Mouse (Mus musculus) heart, embryonic 13.5 days (tissue): ENCODE results near the gene Rhot2. TPM values are rescaled to one million over a fixed set of nuclear protein-coding genes. Genes with fewer than 3 reads are reported as not detected.
"Not testable (repeated sequence)": the region's sequence is repeated elsewhere in the genome, so short reads cannot be mapped to it uniquely, and the experiment has no call there.

Experiments
- ATAC-seq: fragments of 200-750 bp; cut with Nextera tagmentation; 2 replicates; pipeline ENCODE4 v1.8.0; 2017; ENCODE audit warnings: moderate TSS enrichment; ENCODE audit not compliant: insufficient number of reproducible peaks, low FRiP score, low TSS enrichment; ENCODE audit errors: extremely low read depth
- H3K27ac ChIP-seq: fragments of 300-500 bp; sonication (generic); replicated peaks from 2 replicates; pipeline ENCODE4 v1.5.1; 2015; ENCODE audit warnings: moderate library complexity, mild to moderate bottlenecking, inconsistent platforms
- H3K27me3 ChIP-seq: fragments of 300-500 bp; sonication (generic); replicated peaks from 2 replicates; pipeline ENCODE4 v1.6.1; 2015; ENCODE audit warnings: mild to moderate bottlenecking, inconsistent platforms
- H3K36me3 ChIP-seq: fragments of 300-500 bp; sonication (generic); 2 replicates; pipeline ENCODE4 v1.6.1; 2015; ENCODE audit warnings: mild to moderate bottlenecking, inconsistent platforms
- H3K4me1 ChIP-seq: fragments of 300-500 bp; sonication (generic); 2 replicates; pipeline ENCODE4 v1.6.1; 2015; ENCODE audit warnings: inconsistent platforms
- H3K4me2 ChIP-seq: fragments of 300-500 bp; sonication (generic); 2 replicates; pipeline ENCODE4 v1.6.1; 2015; ENCODE audit warnings: inconsistent platforms, mild to moderate bottlenecking, moderate library complexity
- H3K4me3 ChIP-seq: fragments of 300-500 bp; sonication (generic); 2 replicates; pipeline ENCODE4 v1.5.1; 2015; ENCODE audit warnings: moderate library complexity, mild to moderate bottlenecking, inconsistent platforms
- H3K9ac ChIP-seq: fragments of 300-500 bp; sonication (generic); 2 replicates; pipeline ENCODE4 v1.6.1; 2015; ENCODE audit warnings: inconsistent platforms, mild to moderate bottlenecking, moderate library complexity
- H3K9me3 ChIP-seq: fragments of 300-500 bp; sonication (generic); 2 replicates; pipeline ENCODE4 v1.6.1; 2016; ENCODE audit warnings: inconsistent platforms
- WGBS: fragments of 180-500 bp; shearing (Covaris S2); methylation state at CpG from one replicate; pipeline ENCODE4 v1.1.7; 2015; ENCODE audit warnings: mixed read lengths; 5-methylcytosine and 5-hydroxymethylcytosine counted together
- polyA plus RNA-seq: library from polyadenylated mRNA; unstranded; fragments of >200 nt; fragmentation: Nextera tagmentation; extraction: Ambion mirVana; gene quantifications from 2 replicates; pipeline ENCODE4 v1.2.1, GENCODE M21; 2015

Gene Rhot2
- polyA plus RNA-seq, 1 experiment from 2014 or later: 18.3 TPM

DNA sequence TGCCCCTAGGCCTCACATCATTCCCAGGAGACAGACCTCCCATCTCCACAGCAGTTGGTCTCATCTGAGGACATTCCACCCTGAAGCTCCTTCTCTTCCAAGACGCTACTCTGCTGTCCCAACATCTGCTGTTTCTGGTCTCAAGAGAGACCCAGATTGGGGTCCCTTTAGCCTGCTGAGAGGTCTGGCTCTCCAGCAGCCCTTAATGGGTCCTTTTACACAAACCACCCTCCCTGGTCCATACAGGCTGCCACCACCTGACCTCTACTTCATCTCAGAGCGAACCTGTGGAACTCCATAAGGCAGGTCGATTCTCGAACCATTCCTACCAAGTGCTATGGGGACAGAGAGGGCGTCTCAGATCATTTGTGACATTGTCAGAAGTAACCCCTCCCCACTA is 36.6 kb downstream of the Rhot2 start:
- H3K4me2 ChIP-seq: peak overlapping the region; percentile 99
- peak overlapping the region; percentile 72 for H3K4me3 ChIP-seq
- no peak for ATAC-seq
- peaks cover 21% of the 10 kb centered on the region for H3K4me1 ChIP-seq
- no peaks in the 10 kb centered on the region for H3K9me3 ChIP-seq
- no peak overlapping the region; the same call in 1 of the 2 replicates for H3K9ac ChIP-seq
- WGBS: 33% methylated on average over 5 of the region's 5 CpGs
- no peaks in the 10 kb centered on the region for H3K36me3 ChIP-seq
- H3K27ac ChIP-seq: no peak overlapping the region
- H3K27me3 ChIP-seq: peaks cover 68% of the 10 kb centered on the region

DNA sequence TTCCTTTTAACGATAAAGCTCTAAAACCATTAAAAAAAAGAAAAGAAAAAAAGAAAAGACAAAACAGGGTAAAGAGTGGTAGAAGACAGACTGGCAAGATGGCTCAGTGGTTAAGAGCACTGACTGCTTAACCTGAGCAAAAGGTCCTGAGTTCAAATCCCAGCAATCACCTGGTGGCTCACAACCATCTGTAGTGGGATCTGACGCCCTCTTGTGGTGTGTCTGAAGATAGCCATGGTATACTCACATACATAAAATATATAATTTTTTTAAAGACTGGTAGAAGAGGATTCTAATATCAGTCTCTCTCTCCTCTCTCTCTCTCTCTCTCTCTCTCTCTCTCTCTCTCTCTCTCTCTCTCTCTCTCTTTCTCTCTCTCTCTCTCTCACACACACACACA is 37.2 kb downstream of the Rhot2 start:
- H3K9me3 ChIP-seq, H3K36me3 ChIP-seq, H3K27ac ChIP-seq, H3K9ac ChIP-seq, ATAC-seq, H3K4me3 ChIP-seq, H3K4me2 ChIP-seq: not testable (repeated sequence)
- Histone ChIP-seq H3K4me1 (peaks cover 25% of the 10 kb centered on the region), H3K27me3 (peaks cover 63% of the 10 kb centered on the region)
- 57% methylated on average over 2 of the region's 2 CpGs for WGBS

DNA sequence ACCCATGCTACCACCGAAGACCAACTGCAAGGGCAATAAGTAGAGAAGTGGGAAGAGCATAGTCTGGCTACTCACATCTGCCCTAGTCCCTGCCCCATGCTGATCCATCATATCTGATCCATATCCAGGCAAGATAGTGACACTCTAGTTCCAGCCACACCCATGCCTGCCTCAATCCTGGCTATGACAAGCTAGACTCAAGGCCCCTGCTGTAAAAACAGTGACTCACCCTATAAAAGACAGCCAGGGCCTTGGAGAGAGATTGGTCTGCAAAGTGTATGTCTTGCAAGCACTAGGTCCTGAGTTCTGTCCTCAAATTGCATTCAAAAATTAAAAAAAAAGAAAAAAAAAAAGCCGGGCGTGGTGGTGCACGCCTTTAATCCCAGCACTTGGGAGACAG is 38.1 kb downstream of the Rhot2 start:
- H3K9me3 ChIP-seq: no peaks in the 10 kb centered on the region
- 82% methylated on average over 4 of the region's 4 CpGs for WGBS
- no peak overlapping the region for H3K9ac ChIP-seq
- peaks cover 30% of the 10 kb centered on the region for H3K4me1 ChIP-seq
- ATAC-seq: no peak
- no peaks in the 10 kb centered on the region for H3K36me3 ChIP-seq
- H3K27ac ChIP-seq: no peak overlapping the region
- H3K4me2 ChIP-seq: no peak overlapping the region
- H3K4me3 ChIP-seq: no peak overlapping the region
- peaks cover 58% of the 10 kb centered on the region for H3K27me3 ChIP-seq

DNA sequence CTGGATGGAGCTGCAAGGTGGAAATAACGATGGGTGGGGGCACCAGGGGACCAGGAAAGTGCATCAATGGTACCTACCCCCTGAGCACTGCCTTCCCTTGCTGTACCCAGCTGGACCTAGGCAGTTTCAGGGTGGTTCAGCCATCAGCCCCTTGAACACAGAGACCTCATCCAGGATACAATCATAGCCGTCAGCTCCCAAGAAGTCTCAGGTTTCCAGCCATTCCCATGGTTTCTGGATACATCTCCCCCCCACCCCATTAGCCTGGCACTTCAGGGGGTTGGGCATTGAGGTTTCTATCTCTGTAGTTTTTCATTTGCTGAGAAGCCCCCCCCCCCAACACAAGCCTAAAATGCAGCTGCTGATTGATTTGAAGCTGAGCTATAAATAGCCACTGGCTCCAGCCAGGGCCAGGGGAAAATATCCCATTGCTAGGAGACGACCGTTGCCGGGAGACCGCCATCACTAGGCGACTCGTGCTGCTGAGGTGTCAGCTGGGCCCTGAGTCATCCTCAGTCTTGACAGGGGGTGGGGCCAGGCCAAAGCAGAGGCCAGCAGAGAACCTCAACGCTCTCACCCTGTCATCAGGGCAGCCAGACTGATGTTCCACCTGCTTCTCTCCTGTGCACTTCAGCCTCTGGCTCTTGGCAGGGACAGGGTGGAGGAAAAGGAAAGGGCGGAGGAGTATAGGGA is 41.7 kb downstream of the Rhot2 start:
- peak overlapping the region; percentile 61 for H3K27ac ChIP-seq
- H3K4me1 ChIP-seq: peaks cover 15% of the 10 kb centered on the region
- H3K9ac ChIP-seq: peak overlapping the region; percentile 50
- 7% methylated on average over 10 of the region's 10 CpGs for WGBS
- peak; percentile 75; the same call in 1 of the 2 replicates for ATAC-seq
- peak overlapping the region; percentile 45 for H3K4me2 ChIP-seq
- no peaks in the 10 kb centered on the region for H3K36me3 ChIP-seq
- H3K27me3 ChIP-seq: peaks cover 23% of the 10 kb centered on the region
- no peaks in the 10 kb centered on the region for H3K9me3 ChIP-seq
- H3K4me3 ChIP-seq: no peak overlapping the region

DNA sequence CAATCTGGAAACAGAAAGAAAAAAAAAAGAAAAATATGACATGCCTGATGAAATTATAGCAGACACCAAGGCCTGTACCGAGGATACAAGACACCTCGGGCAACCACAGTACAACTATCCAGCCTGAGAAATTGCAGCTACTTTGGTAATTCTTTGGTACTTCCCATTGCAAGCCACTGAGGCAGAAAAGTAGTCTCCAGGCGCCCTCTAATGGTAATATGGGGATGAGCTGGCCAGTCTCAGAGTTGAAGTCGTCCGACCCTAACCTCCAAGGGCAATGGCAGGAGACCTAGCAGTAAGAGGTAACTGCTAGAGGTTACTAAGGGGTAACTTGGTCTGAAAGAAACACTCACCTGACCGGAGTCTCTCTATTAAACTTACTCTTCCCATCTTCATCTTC is 43.6 kb downstream of the Rhot2 start:
- peaks cover 27% of the 10 kb centered on the region for H3K4me1 ChIP-seq
- no peaks in the 10 kb centered on the region for H3K36me3 ChIP-seq
- no peak overlapping the region for H3K4me2 ChIP-seq
- no peak overlapping the region for H3K27ac ChIP-seq
- WGBS: 5% methylated on average over 6 of the region's 6 CpGs
- H3K4me3 ChIP-seq: no peak overlapping the region
- H3K27me3 ChIP-seq: peaks cover 14% of the 10 kb centered on the region
- H3K9me3 ChIP-seq: no peaks in the 10 kb centered on the region
- no peak for ATAC-seq
- no peak overlapping the region for H3K9ac ChIP-seq

DNA sequence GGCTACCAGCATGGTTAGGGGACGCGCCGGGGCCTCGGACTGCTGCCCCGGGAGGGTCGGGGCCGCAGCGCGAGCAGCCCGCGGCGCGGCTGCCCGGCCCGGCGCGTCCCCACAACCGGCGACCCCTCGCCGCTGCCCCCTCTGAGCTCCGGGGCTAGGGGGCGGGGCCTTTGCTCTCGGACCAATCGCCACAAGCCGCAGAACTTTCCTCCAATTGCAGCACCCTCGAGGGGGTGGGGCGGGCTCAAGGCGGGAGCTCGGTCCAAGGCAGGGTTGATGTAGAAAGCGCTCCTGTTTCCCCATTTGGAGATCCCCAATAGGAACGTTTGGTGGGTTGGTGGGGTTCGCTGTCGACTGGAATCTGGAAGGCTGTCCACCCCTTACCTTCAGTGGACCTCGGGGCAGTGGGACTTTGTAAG is 47.7 kb downstream of the Rhot2 start, which contains the start of gene Metrn:
TSS of gene Metrn (minus strand) at position 186 of the 419 bp plus-strand sequence.
- WGBS: under 1% methylated on average over 35 of the region's 35 CpGs
- no peak within 1 kb of the TSS for H3K27ac ChIP-seq

DNA sequence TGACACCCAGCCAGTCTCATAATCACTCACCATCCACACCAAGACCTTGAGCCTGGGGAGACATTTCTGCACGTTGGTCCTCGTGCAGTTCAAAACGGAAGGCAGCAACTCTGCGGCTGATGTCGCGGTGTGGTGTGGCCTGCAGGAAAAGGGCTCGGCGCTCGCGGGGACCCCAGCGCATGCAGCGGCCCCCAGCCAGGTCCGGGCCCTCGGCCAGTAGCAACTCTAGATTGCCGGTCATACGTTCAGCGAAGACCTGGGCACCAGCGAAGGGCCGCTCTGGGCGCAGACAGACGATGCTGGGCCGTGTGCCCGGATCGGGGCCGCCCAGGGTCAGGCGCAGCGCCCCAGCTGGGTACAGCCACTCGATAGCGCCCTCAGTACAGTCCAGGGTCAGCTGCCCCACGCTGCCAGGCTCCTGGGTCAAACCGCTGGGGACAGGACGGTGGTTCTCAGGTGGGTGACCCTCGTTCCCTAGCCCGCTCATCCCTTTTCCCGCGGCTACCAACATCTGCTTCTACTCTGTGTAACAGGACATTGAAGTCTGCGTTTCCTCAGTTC is 48.4 kb downstream of the Rhot2 start:
- 3% methylated on average over 37 of the region's 37 CpGs for WGBS
- Histone ChIP-seq H3K27ac (no peak overlapping the region), H3K4me3 (peak overlapping the region; percentile 77)

More for the DNA sequence above, 47.7 kb downstream of the Rhot2 start, which contains the start of gene Metrn:
- Histone ChIP-seq H3K4me1 (peaks cover 41% of the 10 kb centered on the region), H3K9ac (peak within 1 kb of the TSS; percentile 85), H3K9me3 (no peaks in the 10 kb centered on the region), H3K4me2 (peak within 1 kb of the TSS; percentile 97), H3K4me3 (peak within 1 kb of the TSS; percentile 77), H3K27me3 (peaks cover under 1% of the 10 kb centered on the region; the same call in 1 of the 2 replicates), H3K36me3 (no peaks in the 10 kb centered on the region)
- no peak for ATAC-seq

DNA sequence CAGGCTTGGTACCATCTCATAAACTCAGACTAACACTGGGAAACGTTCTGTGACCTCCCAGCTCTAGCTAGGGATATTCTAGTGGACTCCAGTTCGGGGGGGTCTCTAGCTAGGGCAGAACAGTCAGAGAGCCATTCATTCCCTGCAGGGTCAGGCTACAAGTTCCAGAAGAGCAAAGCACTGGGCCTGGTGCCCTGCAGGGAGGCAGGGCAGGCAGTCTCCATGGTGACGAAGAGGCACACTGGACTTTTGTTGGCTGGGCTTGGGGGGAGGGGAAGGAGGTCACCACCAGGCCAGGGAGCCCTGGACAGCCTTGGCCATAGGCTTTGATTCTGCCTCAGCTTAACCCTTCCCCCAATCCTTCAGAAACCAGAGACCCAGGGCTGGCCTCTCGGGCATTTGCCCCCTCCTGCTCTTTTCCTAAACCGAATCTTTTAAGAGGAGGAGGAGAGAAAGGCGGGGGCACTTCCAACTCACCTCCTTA is 49.0 kb downstream of the Rhot2 start, which contains the start of gene AC134908.4:
TSS of gene AC134908.4 (minus strand) at position 51 of the 484 bp plus-strand sequence.
- H3K9ac ChIP-seq: peak within 1 kb of the TSS; percentile 85
- no peak within 1 kb of the TSS for H3K27ac ChIP-seq
- ATAC-seq: no peak
- H3K9me3 ChIP-seq: no peaks in the 10 kb centered on the region
- peak within 1 kb of the TSS; percentile 97 for H3K4me2 ChIP-seq
- H3K36me3 ChIP-seq: no peaks in the 10 kb centered on the region
- H3K27me3 ChIP-seq: no peaks in the 10 kb centered on the region
- peak within 1 kb of the TSS; percentile 77 for H3K4me3 ChIP-seq
- 21% methylated on average over 6 of the region's 6 CpGs for WGBS
- H3K4me1 ChIP-seq: peaks cover 51% of the 10 kb centered on the region

More for the DNA sequence above, 48.4 kb downstream of the Rhot2 start:
- Histone ChIP-seq H3K4me1 (peaks cover 44% of the 10 kb centered on the region), H3K36me3 (no peaks in the 10 kb centered on the region), H3K27me3 (no peaks in the 10 kb centered on the region; the same call in 1 of the 2 replicates), H3K9me3 (no peaks in the 10 kb centered on the region), H3K4me2 (peak overlapping the region; percentile 97), H3K9ac (peak overlapping the region; percentile 85)
- ATAC-seq: no peak

DNA sequence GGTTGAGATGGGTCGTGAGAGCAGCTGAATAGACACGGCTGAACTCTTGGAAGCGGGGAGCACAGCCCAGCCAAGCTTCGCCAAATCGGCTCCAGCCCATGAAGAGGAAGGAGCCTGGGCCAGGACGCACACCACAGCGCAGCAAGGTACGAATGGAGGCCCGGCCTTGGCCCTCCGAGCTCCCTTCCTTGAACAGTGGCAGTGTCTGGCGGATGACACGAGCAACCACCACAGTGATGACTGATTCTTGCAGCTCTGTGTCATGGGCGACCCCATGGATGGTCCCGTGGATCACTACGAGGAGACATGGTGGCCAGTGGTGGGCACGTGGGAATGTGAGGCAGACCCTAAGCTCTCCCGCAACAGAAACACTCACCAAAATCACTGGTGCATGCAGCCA is 49.7 kb downstream of the Rhot2 start:
- WGBS: 83% methylated on average over 17 of the region's 17 CpGs
- Histone ChIP-seq H3K27me3 (no peaks in the 10 kb centered on the region), H3K27ac (no peak overlapping the region), H3K4me3 (no peak overlapping the region), H3K9ac (peak overlapping the region; percentile 85; the same call in 1 of the 2 replicates), H3K4me2 (peak overlapping the region; percentile 97), H3K4me1 (peaks cover 53% of the 10 kb centered on the region), H3K9me3 (no peaks in the 10 kb centered on the region), H3K36me3 (peaks cover 5% of the 10 kb centered on the region)
- ATAC-seq: no peak

DNA sequence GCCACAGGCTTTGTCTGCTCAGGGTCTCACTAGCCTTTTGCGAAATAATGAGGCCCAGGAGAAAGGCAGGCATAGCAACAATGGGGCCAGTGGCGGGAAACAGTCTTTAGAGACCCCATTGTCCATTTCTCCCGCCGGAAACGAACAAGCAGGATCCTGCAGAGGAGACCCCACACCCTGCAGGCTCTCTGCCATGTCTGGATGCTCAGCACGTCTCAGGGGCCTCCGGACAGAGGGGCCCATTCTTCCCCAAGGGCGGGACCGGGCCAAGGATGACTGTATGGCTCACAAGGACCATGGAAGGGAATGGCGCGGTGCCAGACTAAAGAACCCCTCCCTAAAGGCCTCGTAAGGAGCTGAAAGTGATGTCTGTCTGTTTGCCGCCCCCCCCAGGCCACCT is 50.5 kb downstream of the Rhot2 start:
- H3K9ac ChIP-seq: no peak overlapping the region
- H3K27ac ChIP-seq: no peak overlapping the region
- H3K4me1 ChIP-seq: peaks cover 53% of the 10 kb centered on the region
- H3K4me2 ChIP-seq: no peak overlapping the region
- H3K9me3 ChIP-seq: no peaks in the 10 kb centered on the region
- H3K27me3 ChIP-seq: no peaks in the 10 kb centered on the region
- no peak for ATAC-seq
- peaks cover 13% of the 10 kb centered on the region for H3K36me3 ChIP-seq
- no peak overlapping the region for H3K4me3 ChIP-seq
- 77% methylated on average over 13 of the region's 13 CpGs for WGBS

DNA sequence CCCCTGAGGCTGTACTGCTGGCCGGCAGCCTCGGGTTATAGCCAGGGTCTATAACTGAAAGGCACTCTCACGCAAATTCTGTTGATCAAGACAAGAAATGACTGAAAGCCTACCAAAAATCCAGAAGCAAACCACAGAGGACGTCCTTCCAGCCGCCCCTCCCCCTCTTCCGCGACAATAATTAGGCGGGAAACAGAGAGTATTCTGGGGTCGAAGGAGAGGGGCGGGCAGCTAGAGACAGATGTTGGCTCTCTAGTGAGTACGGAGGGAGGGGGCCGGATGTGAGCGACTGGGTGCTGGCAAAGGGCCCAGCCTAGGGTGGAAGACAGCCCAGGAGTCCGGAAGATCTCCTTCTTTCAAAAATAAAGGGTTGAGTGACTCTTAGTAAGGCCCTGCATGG is 52.0 kb downstream of the Rhot2 start, which contains the start of gene Fam173a:
TSS of gene Fam173a (minus strand) at position 287 of the 400 bp plus-strand sequence.
- H3K9ac ChIP-seq: peak within 1 kb of the TSS; percentile 86
- peaks cover 27% of the 10 kb centered on the region for H3K36me3 ChIP-seq
- peak within 1 kb of the TSS; percentile 90 for H3K4me2 ChIP-seq
- peak; percentile 54; the same call in 1 of the 2 replicates for ATAC-seq
- no peaks in the 10 kb centered on the region for H3K27me3 ChIP-seq
- H3K4me1 ChIP-seq: peaks cover 53% of the 10 kb centered on the region
- WGBS: 1% methylated on average over 14 of the region's 14 CpGs
- H3K4me3 ChIP-seq: peak within 1 kb of the TSS; percentile 79
- peak within 1 kb of the TSS; percentile 96 for H3K27ac ChIP-seq
- H3K9me3 ChIP-seq: no peaks in the 10 kb centered on the region
